Mouse (Mus musculus) C2C12 (cell line): ENCODE results near the gene Map1b.

Experiments used
- CEBPB ChIP-seq: IDR thresholded peaks from one replicate; pipeline ENCODE4 v1.6.1; 2011; ENCODE audit warnings: low read depth, mild to moderate bottlenecking, control low read depth, moderate library complexity
- CTCF ChIP-seq: IDR thresholded peaks from one replicate; pipeline ENCODE4 v1.5.1; 2011; ENCODE audit not compliant: control insufficient read depth, insufficient read depth, insufficient read length
- FOSL1 ChIP-seq: IDR thresholded peaks from one replicate; pipeline ENCODE4 v1.8.0; 2011; ENCODE audit warnings: mild to moderate bottlenecking, low read length; ENCODE audit not compliant: poor library complexity, insufficient read depth, severe bottlenecking
- MAX ChIP-seq: IDR thresholded peaks from one replicate; pipeline ENCODE4 v1.6.1; 2011; ENCODE audit warnings: mild to moderate bottlenecking, control low read depth
- USF1 ChIP-seq: IDR thresholded peaks from one replicate; pipeline ENCODE4 v1.6.1; 2011; ENCODE audit warnings: low read depth, mild to moderate bottlenecking, control low read depth, moderate library complexity

- TF ChIP-seq CTCF (no peak), CEBPB (no peak), MAX (no peak), USF1 (no peak), FOSL1 (no peak)
Observed at GRCm38 (mm10) chr13:99411761-99412160, 104.6 kb downstream of the Map1b start.
